Mouse (Mus musculus) midbrain, embryonic 14.5 days (tissue): ENCODE data around the gene Tmem8. TPM values are rescaled to one million over a fixed set of nuclear protein-coding genes. Genes with fewer than 3 reads are reported as not detected.
"Not testable (repeated sequence)": the region's sequence is repeated elsewhere in the genome, so short reads cannot be mapped to it uniquely, and the experiment has no call there.

Source experiments
- ATAC-seq: fragments of 200-750 bp; cut with Nextera tagmentation; 2 replicates; pipeline ENCODE4 v1.8.0; 2017; ENCODE audit warnings: moderate number of reproducible peaks, moderate library complexity; ENCODE audit not compliant: low FRiP score, low TSS enrichment
- DNase-seq: peaks from one replicate; pipeline ENCODE4 v3.0.0-alpha.2; 2015
- H3K27ac ChIP-seq: fragments of 300-500 bp; sonication (generic); replicated peaks from 2 replicates; pipeline ENCODE4 v1.5.1; 2014; ENCODE audit warnings: mild to moderate bottlenecking, low read depth, low read length, moderate library complexity
- H3K27me3 ChIP-seq: fragments of 300-500 bp; sonication (generic); 2 replicates; pipeline ENCODE4 v1.6.1; 2014; ENCODE audit warnings: low read length, control low read depth, mixed read lengths; ENCODE audit not compliant: control insufficient read depth, insufficient read depth
- H3K36me3 ChIP-seq: fragments of 300-500 bp; sonication (generic); 2 replicates; pipeline ENCODE4 v1.6.1; 2014; ENCODE audit warnings: low read length, control low read depth; ENCODE audit not compliant: control insufficient read depth, insufficient read depth
- H3K4me1 ChIP-seq: fragments of 300-500 bp; sonication (generic); 2 replicates; pipeline ENCODE4 v1.6.1; 2014; ENCODE audit warnings: mild to moderate bottlenecking, antibody characterized with exemption, low read length, control low read depth; ENCODE audit not compliant: control insufficient read depth, insufficient read depth
- H3K4me2 ChIP-seq: fragments of 300-500 bp; sonication (generic); 2 replicates; pipeline ENCODE4 v1.6.1; 2014; ENCODE audit warnings: mild to moderate bottlenecking, low read length, moderate library complexity
- H3K4me3 ChIP-seq: fragments of 300-500 bp; sonication (generic); replicated peaks from 2 replicates; pipeline ENCODE4 v1.5.1; 2014; ENCODE audit warnings: low read depth, low read length
- H3K9ac ChIP-seq: fragments of 300-500 bp; sonication (generic); replicated peaks from 2 replicates; pipeline ENCODE4 v1.6.1; 2014; ENCODE audit warnings: mild to moderate bottlenecking, low read length, moderate library complexity
- H3K9me3 ChIP-seq: fragments of 300-500 bp; sonication (generic); 2 replicates; pipeline ENCODE4 v1.6.1; 2016; ENCODE audit warnings: low read length, control low read depth, mixed read lengths; ENCODE audit not compliant: control insufficient read depth
- WGBS: fragments of 180-500 bp; shearing (Covaris S2); extraction: QIAGEN DNeasy Blood & Tissue Kit; methylation state at CpG from one replicate; pipeline ENCODE4 v1.1.7; 2014; 5-methylcytosine and 5-hydroxymethylcytosine counted together
- polyA plus RNA-seq: library from polyadenylated mRNA; unstranded; fragments of >200 nt; fragmentation: Nextera tagmentation; extraction: Ambion mirVana; gene quantifications from 2 replicates; pipeline ENCODE4 v1.2.1, GENCODE M21; 2014

Tmem8 gene
- polyA plus RNA-seq, 1 experiment from 2014 or later = 2.4 TPM

GRCm38 (mm10) chr17:26101478-26101877 lies 11.6 kb upstream of the Tmem8 start:
- H3K36me3 ChIP-seq = no peaks in the 10 kb centered on the region
- H3K9me3 ChIP-seq = no peaks in the 10 kb centered on the region
- no peak overlapping the region for H3K4me3 ChIP-seq
- H3K27ac ChIP-seq = no peak overlapping the region
- no peaks in the 10 kb centered on the region for H3K27me3 ChIP-seq
- 24% methylated on average over 4 of the region's 4 CpGs for WGBS
- no peak overlapping the region for H3K9ac ChIP-seq
- no peak overlapping the region for H3K4me2 ChIP-seq
- DNase-seq (no peak), ATAC-seq (no peak)
- H3K4me1 ChIP-seq = no peaks in the 10 kb centered on the region

- H3K36me3 ChIP-seq = no peaks in the 10 kb centered on the region
- no peak for ATAC-seq
- 70% methylated on average over 4 of the region's 4 CpGs for WGBS
- no peak for DNase-seq
- H3K27me3 ChIP-seq = no peaks in the 10 kb centered on the region
- H3K9me3 ChIP-seq = no peaks in the 10 kb centered on the region
- no peaks in the 10 kb centered on the region for H3K4me1 ChIP-seq
- no peak overlapping the region for H3K27ac ChIP-seq
- H3K4me2 ChIP-seq = no peak overlapping the region
- H3K9ac ChIP-seq = no peak overlapping the region
- H3K4me3 ChIP-seq = no peak overlapping the region
Observed at GRCm38 (mm10) chr17:26105619-26106018, 7.5 kb upstream of the Tmem8 start.

GRCm38 (mm10) chr17:26110156-26110555 lies 2.9 kb upstream of the Tmem8 start:
- no peak for DNase-seq
- no peaks in the 10 kb centered on the region for H3K9me3 ChIP-seq
- peaks cover 28% of the 10 kb centered on the region for H3K27me3 ChIP-seq
- 16% methylated on average over 4 of the region's 4 CpGs for WGBS
- no peak overlapping the region for H3K4me2 ChIP-seq
- peaks cover 7% of the 10 kb centered on the region for H3K4me1 ChIP-seq
- H3K9ac ChIP-seq = no peak overlapping the region
- H3K27ac ChIP-seq = no peak overlapping the region
- ATAC-seq = no peak
- no peaks in the 10 kb centered on the region for H3K36me3 ChIP-seq
- no peak overlapping the region for H3K4me3 ChIP-seq

DNA sequence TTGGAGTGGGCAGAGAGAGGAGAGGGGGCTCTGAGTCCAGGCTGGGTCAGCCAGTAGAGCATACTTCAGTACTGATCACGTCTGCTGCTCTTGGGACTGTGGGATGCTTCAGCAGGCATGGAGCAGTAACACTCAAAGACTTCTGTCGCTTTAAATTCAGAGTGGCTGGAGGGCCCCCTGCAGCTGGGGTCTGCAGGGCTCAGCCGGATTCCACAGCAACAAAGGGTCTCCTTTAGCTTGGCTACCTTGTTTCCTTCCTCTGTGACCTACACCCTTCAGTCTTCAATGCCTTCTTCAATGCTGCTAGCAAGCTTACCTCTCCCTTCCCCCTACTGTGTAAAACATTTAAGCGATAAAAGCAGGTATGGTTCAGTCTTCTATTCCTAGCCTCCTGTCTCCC lies 2.1 kb upstream of the Tmem8 start:
- H3K36me3 ChIP-seq = no peaks in the 10 kb centered on the region
- H3K9me3 ChIP-seq = no peaks in the 10 kb centered on the region
- no peak overlapping the region for H3K4me2 ChIP-seq
- peaks cover 37% of the 10 kb centered on the region for H3K27me3 ChIP-seq
- peaks cover 7% of the 10 kb centered on the region for H3K4me1 ChIP-seq
- ATAC-seq = no peak
- H3K27ac ChIP-seq = no peak overlapping the region
- no peak overlapping the region for H3K4me3 ChIP-seq
- WGBS = 1% methylated on average over 4 of the region's 4 CpGs
- no peak for DNase-seq
- no peak overlapping the region for H3K9ac ChIP-seq

GRCm38 (mm10) chr17:26111722-26112121 lies 1.4 kb upstream of the Tmem8 start:
- no peak overlapping the region for H3K9ac ChIP-seq
- H3K9me3 ChIP-seq = no peaks in the 10 kb centered on the region
- H3K4me2 ChIP-seq = no peak overlapping the region
- 20% methylated on average over 4 of the region's 4 CpGs for WGBS
- DNase-seq (no peak), ATAC-seq (no peak)
- no peak overlapping the region for H3K27ac ChIP-seq
- no peaks in the 10 kb centered on the region for H3K36me3 ChIP-seq
- peaks cover 42% of the 10 kb centered on the region for H3K27me3 ChIP-seq
- H3K4me3 ChIP-seq = no peak overlapping the region
- peaks cover 7% of the 10 kb centered on the region for H3K4me1 ChIP-seq

GRCm38 (mm10) chr17:26112751-26113150 lies 348 bp upstream of the Tmem8 start:
- ATAC-seq (no peak), DNase-seq (no peak)

GRCm38 (mm10) chr17:26114061-26114460 lies 962 bp downstream of the Tmem8 start:
- Histone ChIP-seq H3K4me3 (peak overlapping the region; percentile 70), H3K27ac (no peak overlapping the region), H3K9ac (peak overlapping the region; percentile 83; the same call in 1 of the 2 replicates), H3K9me3 (no peaks in the 10 kb centered on the region), H3K4me2 (peak overlapping the region; percentile 92), H3K4me1 (peaks cover 7% of the 10 kb centered on the region), H3K27me3 (peaks cover 49% of the 10 kb centered on the region), H3K36me3 (no peaks in the 10 kb centered on the region)
- ATAC-seq (no peak), DNase-seq (no peak)
- WGBS = 9% methylated on average over 8 of the region's 8 CpGs

More at GRCm38 (mm10) chr17:26112751-26113150, 348 bp upstream of the Tmem8 start:
- H3K4me3 ChIP-seq = peak overlapping the region; percentile 70
- H3K4me2 ChIP-seq = peak overlapping the region; percentile 92
- H3K27me3 ChIP-seq = peaks cover 43% of the 10 kb centered on the region
- peaks cover 7% of the 10 kb centered on the region for H3K4me1 ChIP-seq
- no peaks in the 10 kb centered on the region for H3K9me3 ChIP-seq
- 17% methylated on average over 14 of the region's 14 CpGs for WGBS
- peak overlapping the region; percentile 83 for H3K9ac ChIP-seq
- no peaks in the 10 kb centered on the region for H3K36me3 ChIP-seq
- 0 out of 2 replicates have a peak overlapping the region, but pooled peaks have one; percentile 41 for H3K27ac ChIP-seq

DNA sequence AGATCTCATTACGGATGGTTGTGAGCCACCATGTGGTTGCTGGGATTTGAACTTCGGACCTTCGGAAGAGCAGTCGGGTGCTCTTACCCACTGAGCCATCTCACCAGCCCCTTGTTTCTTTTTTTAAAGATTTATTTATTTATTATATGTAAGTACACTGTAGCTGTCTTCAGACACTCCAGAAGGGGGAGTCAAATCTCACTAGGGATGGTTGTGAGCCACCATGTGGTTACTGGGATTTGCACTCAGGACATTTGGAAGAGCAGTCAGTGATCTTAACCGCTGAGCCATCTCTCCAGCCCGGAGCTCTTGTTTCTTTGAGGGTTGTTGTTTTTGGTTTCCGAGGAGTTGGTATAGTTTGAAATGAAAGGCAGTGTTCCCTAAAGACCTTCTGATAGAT lies 1.4 kb downstream of the Tmem8 start:
- DNase-seq, H3K9ac ChIP-seq, H3K4me1 ChIP-seq, ATAC-seq, H3K4me2 ChIP-seq, H3K36me3 ChIP-seq, H3K4me3 ChIP-seq, H3K9me3 ChIP-seq, H3K27ac ChIP-seq: not testable (repeated sequence)
- 68% methylated on average over 7 of the region's 7 CpGs for WGBS
- peaks cover 49% of the 10 kb centered on the region for H3K27me3 ChIP-seq

- Histone ChIP-seq H3K4me3 (no peak overlapping the region), H3K4me2 (no peak overlapping the region), H3K27ac (no peak overlapping the region), H3K9ac (no peak overlapping the region), H3K4me1 (peaks cover 7% of the 10 kb centered on the region), H3K36me3 (no peaks in the 10 kb centered on the region), H3K9me3 (no peaks in the 10 kb centered on the region), H3K27me3 (peaks cover 49% of the 10 kb centered on the region)
- no peak for ATAC-seq
- DNase-seq = no peak
- 84% methylated on average over 7 of the region's 7 CpGs for WGBS
Observed at GRCm38 (mm10) chr17:26115205-26115898, 2.3 kb downstream of the Tmem8 start.
